Mouse (Mus musculus): Measurements from ENCODE around the gene Trim29. TPM values are rescaled to one million over a fixed set of nuclear protein-coding genes. Genes with fewer than 3 reads are reported as not detected.

The Trim29 gene
- total and polyA plus RNA-seq, 3 experiments, result not detected

- ATAC-seq (ENCODE audit: extremely low read depth, insufficient number of reproducible peaks, low FRiP score, poor library complexity, severe bottlenecking) (no peak), DNase-seq (ENCODE audit: low spot score) (no peak)
- Histone ChIP-seq H3K9me3 (replicated peaks) (peaks cover 41% of the 10 kb centered on the region), H3K27me3 (ENCODE audit: insufficient read depth, low read length) (peaks cover 5% of the 10 kb centered on the region; the same call in 1 of the 2 replicates), H3K4me1 (ENCODE audit: insufficient read depth, low read depth, low read length) (0 out of 2 replicates have a peak, but pooled peaks cover 3% of the 10 kb centered on the region), H3K36me3 (replicated peaks) (no peaks in the 10 kb centered on the region), H3K4me3 (ENCODE audit: low read depth, low read length) (no peak overlapping the region)
- TF ChIP-seq CTCF (IDR thresholded peaks at IDR 0.05; ENCODE audit: low read depth, low read length), result no peak
- no peak for TF ChIP-seq GATA2 (IDR thresholded peaks at IDR 0.05; ENCODE audit: borderline replicate concordance, low read depth, low read length)
- TF ChIP-seq TAL1 (conservative IDR thresholded peaks at IDR 0.05; ENCODE audit: low read depth, low read length), result no peak
- no peak for TF ChIP-seq GATA1 (IDR thresholded peaks at IDR 0.05; ENCODE audit: borderline replicate concordance, low read length)
- TF ChIP-seq POLR2AphosphoS5 (IDR thresholded peaks at IDR 0.05; ENCODE audit: insufficient replicate concordance, low read depth, low read length), result no peak
Measured at GRCm38 (mm10) chr9:43321951-43322350, 11.3 kb downstream of the Trim29 start.

GRCm38 (mm10) chr9:43322666-43323065 is 12.0 kb downstream of the Trim29 start:
- TF ChIP-seq TAL1 (conservative IDR thresholded peaks at IDR 0.05; ENCODE audit: low read depth, low read length) (no peak), GATA1 (IDR thresholded peaks at IDR 0.05; ENCODE audit: borderline replicate concordance, low read length) (no peak), POLR2AphosphoS5 (IDR thresholded peaks at IDR 0.05; ENCODE audit: insufficient replicate concordance, low read depth, low read length) (no peak), CTCF (IDR thresholded peaks at IDR 0.05; ENCODE audit: low read depth, low read length) (no peak), GATA2 (IDR thresholded peaks at IDR 0.05; ENCODE audit: borderline replicate concordance, low read depth, low read length) (no peak)
- no peak for ATAC-seq (ENCODE audit: extremely low read depth, insufficient number of reproducible peaks, low FRiP score, poor library complexity, severe bottlenecking)
- H3K9me3 ChIP-seq (replicated peaks), result peaks cover 39% of the 10 kb centered on the region

GRCm38 (mm10) chr9:43325486-43325885 is 14.8 kb downstream of the Trim29 start:
- Histone ChIP-seq H3K4me1 (ENCODE audit: insufficient read depth, low read depth, low read length) (0 out of 2 replicates have a peak, but pooled peaks cover 3% of the 10 kb centered on the region), H3K27me3 (ENCODE audit: insufficient read depth, low read length) (peaks cover 5% of the 10 kb centered on the region; the same call in 1 of the 2 replicates), H3K4me3 (ENCODE audit: low read depth, low read length) (no peak overlapping the region), H3K36me3 (replicated peaks) (no peaks in the 10 kb centered on the region), H3K9me3 (replicated peaks) (peaks cover 45% of the 10 kb centered on the region)
- TF ChIP-seq POLR2AphosphoS5 (IDR thresholded peaks at IDR 0.05; ENCODE audit: insufficient replicate concordance, low read depth, low read length) (no peak), TAL1 (conservative IDR thresholded peaks at IDR 0.05; ENCODE audit: low read depth, low read length) (no peak), GATA2 (IDR thresholded peaks at IDR 0.05; ENCODE audit: borderline replicate concordance, low read depth, low read length) (no peak), CTCF (IDR thresholded peaks at IDR 0.05; ENCODE audit: low read depth, low read length) (no peak), GATA1 (IDR thresholded peaks at IDR 0.05; ENCODE audit: borderline replicate concordance, low read length) (no peak)
- no peak for ATAC-seq (ENCODE audit: extremely low read depth, insufficient number of reproducible peaks, low FRiP score, poor library complexity, severe bottlenecking)
- DNase-seq (ENCODE audit: low spot score), result no peak

More at GRCm38 (mm10) chr9:43322666-43323065, 12.0 kb downstream of the Trim29 start:
- DNase-seq (ENCODE audit: low spot score), result no peak
- no peak overlapping the region for H3K4me3 ChIP-seq (ENCODE audit: low read depth, low read length)
- H3K36me3 ChIP-seq (replicated peaks), result no peaks in the 10 kb centered on the region
- peaks cover 5% of the 10 kb centered on the region; the same call in 1 of the 2 replicates for H3K27me3 ChIP-seq (ENCODE audit: insufficient read depth, low read length)
- H3K4me1 ChIP-seq (ENCODE audit: insufficient read depth, low read depth, low read length), result 0 out of 2 replicates have a peak, but pooled peaks cover 3% of the 10 kb centered on the region

DNA sequence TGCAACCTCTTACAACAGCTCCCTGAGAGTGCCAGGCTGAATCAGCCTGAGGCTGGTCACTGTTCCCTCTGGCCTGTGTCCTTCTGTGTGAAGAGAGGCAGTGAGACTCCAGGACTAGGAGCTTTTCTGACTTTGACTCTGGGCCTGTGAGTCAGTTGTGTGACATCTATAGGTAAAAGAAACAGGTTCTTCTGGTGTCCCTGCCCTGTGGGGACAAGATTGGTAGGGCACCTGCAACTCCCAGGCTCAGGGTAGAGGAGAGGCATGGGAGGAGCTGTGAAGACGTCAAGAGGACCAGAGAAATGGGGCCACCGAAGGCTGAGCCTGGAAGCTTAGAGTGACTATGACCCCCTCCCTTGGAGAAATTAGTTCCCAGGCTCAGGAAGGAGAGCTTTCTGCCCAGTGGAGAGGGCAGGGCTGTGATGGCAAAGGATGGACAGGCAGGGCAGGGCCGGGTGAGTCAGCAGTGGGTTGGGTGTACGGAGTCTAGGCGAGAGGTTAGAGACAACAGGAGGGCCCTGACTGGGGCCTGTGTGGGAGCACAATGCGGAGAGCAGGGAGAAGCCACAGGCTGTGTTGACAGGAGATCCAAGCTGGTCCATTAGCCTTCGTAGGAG is 15.5 kb downstream of the Trim29 start:
- TF ChIP-seq POLR2AphosphoS5 (IDR thresholded peaks at IDR 0.05; ENCODE audit: insufficient replicate concordance, low read depth, low read length) (no peak), CTCF (IDR thresholded peaks at IDR 0.05; ENCODE audit: low read depth, low read length) (no peak), TAL1 (conservative IDR thresholded peaks at IDR 0.05; ENCODE audit: low read depth, low read length) (no peak), GATA1 (IDR thresholded peaks at IDR 0.05; ENCODE audit: borderline replicate concordance, low read length) (no peak), GATA2 (IDR thresholded peaks at IDR 0.05; ENCODE audit: borderline replicate concordance, low read depth, low read length) (no peak)
- Histone ChIP-seq H3K9me3 (replicated peaks) (peaks cover 45% of the 10 kb centered on the region), H3K4me3 (ENCODE audit: low read depth, low read length) (no peak overlapping the region), H3K27me3 (ENCODE audit: insufficient read depth, low read length) (peaks cover 5% of the 10 kb centered on the region; the same call in 1 of the 2 replicates), H3K4me1 (ENCODE audit: insufficient read depth, low read depth, low read length) (0 out of 2 replicates have a peak, but pooled peaks cover 3% of the 10 kb centered on the region), H3K36me3 (replicated peaks) (no peaks in the 10 kb centered on the region)
- DNase-seq (ENCODE audit: low spot score) (no peak), ATAC-seq (ENCODE audit: extremely low read depth, insufficient number of reproducible peaks, low FRiP score, poor library complexity, severe bottlenecking) (no peak)

- Histone ChIP-seq H3K27me3 (ENCODE audit: insufficient read depth, low read length) (peaks cover 5% of the 10 kb centered on the region; the same call in 1 of the 2 replicates), H3K4me3 (ENCODE audit: low read depth, low read length) (no peak overlapping the region), H3K36me3 (replicated peaks) (no peaks in the 10 kb centered on the region), H3K4me1 (ENCODE audit: insufficient read depth, low read depth, low read length) (no peaks in the 10 kb centered on the region), H3K9me3 (replicated peaks) (peaks cover 55% of the 10 kb centered on the region)
- TF ChIP-seq GATA2 (IDR thresholded peaks at IDR 0.05; ENCODE audit: borderline replicate concordance, low read depth, low read length) (no peak), CTCF (IDR thresholded peaks at IDR 0.05; ENCODE audit: low read depth, low read length) (no peak), GATA1 (IDR thresholded peaks at IDR 0.05; ENCODE audit: borderline replicate concordance, low read length) (no peak), TAL1 (conservative IDR thresholded peaks at IDR 0.05; ENCODE audit: low read depth, low read length) (no peak), POLR2AphosphoS5 (IDR thresholded peaks at IDR 0.05; ENCODE audit: insufficient replicate concordance, low read depth, low read length) (no peak)
- DNase-seq (ENCODE audit: low spot score) (no peak), ATAC-seq (ENCODE audit: extremely low read depth, insufficient number of reproducible peaks, low FRiP score, poor library complexity, severe bottlenecking) (no peak)
Measured at GRCm38 (mm10) chr9:43327182-43328129, 16.8 kb downstream of the Trim29 start.

All from G1E (cell line).